Mouse (Mus musculus) layer of hippocampus, postnatal 25 days (tissue): ENCODE data around the gene Foxl1. TPM values are rescaled to one million over a fixed set of nuclear protein-coding genes. Genes with fewer than 3 reads are reported as not detected.

Experiments used
- DNase-seq, 2 experiments: peaks; one replicate each; pipeline ENCODE4 v3.0.0; 2022; ENCODE audit warnings: mixed read lengths in 2 of 2, low spot score in 1 of 2; ENCODE audit errors: extremely low spot score in 1 of 2
- total RNA-seq, 2 experiments: library from RNA; stranded (reverse); gene quantifications; 2 replicates each; pipeline ENCODE4 v1.2.3; 2021

Gene Foxl1
- total RNA-seq, result not detected

GRCm38 (mm10) chr8:121127756-121128375 lies at the start of gene Foxl1:
Foxl1 (plus strand) TSS chr8:121127940.
- no peak for DNase-seq

- no peak for DNase-seq
These were observed 49.0 kb upstream of the Foxl1 start for GRCm38 (mm10) chr8:121078721-121079120.

GRCm38 (mm10) chr8:121079201-121079600 lies 48.5 kb upstream of the Foxl1 start:
- no peak for DNase-seq

GRCm38 (mm10) chr8:121079944-121080343 lies 47.8 kb upstream of the Foxl1 start:
- DNase-seq, result no peak

- DNase-seq, result no peak
These were observed 47.2 kb upstream of the Foxl1 start for GRCm38 (mm10) chr8:121080361-121081090.

- DNase-seq, result no peak
These were observed 46.3 kb upstream of the Foxl1 start for GRCm38 (mm10) chr8:121081398-121081797.

GRCm38 (mm10) chr8:121082218-121083092 lies 45.3 kb upstream of the Foxl1 start:
- no peak for DNase-seq

GRCm38 (mm10) chr8:121083093-121083935 lies 44.4 kb upstream of the Foxl1 start:
- no peak for DNase-seq

- no peak for DNase-seq
These were observed 43.9 kb upstream of the Foxl1 start for GRCm38 (mm10) chr8:121083936-121084209.

GRCm38 (mm10) chr8:121084210-121084951 lies 43.4 kb upstream of the Foxl1 start, which contains the start of gene Foxf1:
Foxf1 (plus strand) TSS chr8:121084386.
- DNase-seq, result no peak

- no peak for DNase-seq
These were observed 42.7 kb upstream of the Foxl1 start for GRCm38 (mm10) chr8:121085011-121085410.

- DNase-seq, result no peak
These were observed 42.2 kb upstream of the Foxl1 start for GRCm38 (mm10) chr8:121085561-121085960.

- DNase-seq, result no peak
These were observed 41.5 kb upstream of the Foxl1 start for GRCm38 (mm10) chr8:121086004-121086900.

- no peak for DNase-seq
These were observed 39.5 kb upstream of the Foxl1 start for GRCm38 (mm10) chr8:121088281-121088680.

GRCm38 (mm10) chr8:121088871-121089630 lies 38.7 kb upstream of the Foxl1 start:
- DNase-seq, result no peak

- DNase-seq, result no peak
These were observed 37.9 kb upstream of the Foxl1 start for GRCm38 (mm10) chr8:121089631-121090380.

GRCm38 (mm10) chr8:121090716-121091115 lies 37.0 kb upstream of the Foxl1 start:
- no peak for DNase-seq
